Mouse (Mus musculus) layer of hippocampus, postnatal 14 days (tissue): ENCODE measurements around the gene Rsph3b. TPM values are rescaled to one million over a fixed set of nuclear protein-coding genes. Genes with fewer than 3 reads are reported as not detected.
A peak's percentile ranks its signal among the peaks of the same experiment; 100 is the strongest.

Experiments used
- DNase-seq, 2 experiments: peaks; one replicate each; pipeline ENCODE4 v3.0.0; 2021 to 2022; ENCODE audit warnings: low spot score in 2 of 2, mixed read lengths in 1 of 2
- microRNA-seq, 2 experiments: library from miRNA; unstranded; fragments of <30 nt; microRNA quantifications; one replicate each; pipeline ENCODE4 v1.2.0; 2021
- total RNA-seq, 2 experiments: library from RNA; stranded (reverse); gene quantifications; 2 replicates each; pipeline ENCODE4 v1.2.3; 2021

The Rsph3b gene
- total RNA-seq, 2 experiments from 2014 or later: 32.8 to 35.7 TPM

DNA sequence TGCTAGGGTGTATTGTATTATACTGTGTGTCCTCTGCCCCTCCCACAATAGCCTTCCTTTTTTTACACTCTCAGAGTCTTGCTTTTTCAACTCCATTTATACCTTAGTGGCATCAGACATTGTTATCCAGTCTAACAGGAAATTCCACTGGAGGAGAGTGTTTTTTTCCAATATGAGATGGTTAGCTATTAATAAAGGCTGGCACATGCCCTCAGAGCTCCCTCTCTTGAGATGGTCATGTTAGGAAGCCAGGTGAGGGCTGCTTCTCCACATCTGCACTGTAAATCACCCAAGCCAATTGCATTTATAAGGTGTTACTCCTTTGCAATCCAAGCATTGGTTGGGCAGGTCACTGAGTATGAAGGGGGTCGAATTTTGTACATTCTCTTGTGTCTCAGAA is 81.9 kb downstream of the Rsph3b start:
- DNase-seq: no peak

DNA sequence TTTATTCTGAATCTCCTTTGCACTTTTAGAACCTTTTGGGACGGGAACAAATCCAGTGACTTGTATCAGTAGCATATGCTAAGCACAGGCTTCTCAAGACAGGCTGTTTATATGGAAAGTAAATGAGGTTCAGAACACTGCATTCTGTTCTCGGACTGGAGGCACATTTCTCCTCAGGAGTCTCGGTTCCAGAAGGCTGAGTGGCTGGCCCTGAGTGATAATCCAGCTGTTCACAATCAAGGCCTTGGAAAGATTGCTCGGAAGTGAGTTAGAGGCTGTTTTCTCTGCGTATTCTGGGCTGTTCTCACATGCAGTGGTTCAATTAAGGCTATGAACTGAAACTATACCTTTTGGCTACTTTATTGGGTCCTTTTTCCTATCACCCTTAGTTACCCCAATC is 82.9 kb downstream of the Rsph3b start:
- no peak for DNase-seq

DNA sequence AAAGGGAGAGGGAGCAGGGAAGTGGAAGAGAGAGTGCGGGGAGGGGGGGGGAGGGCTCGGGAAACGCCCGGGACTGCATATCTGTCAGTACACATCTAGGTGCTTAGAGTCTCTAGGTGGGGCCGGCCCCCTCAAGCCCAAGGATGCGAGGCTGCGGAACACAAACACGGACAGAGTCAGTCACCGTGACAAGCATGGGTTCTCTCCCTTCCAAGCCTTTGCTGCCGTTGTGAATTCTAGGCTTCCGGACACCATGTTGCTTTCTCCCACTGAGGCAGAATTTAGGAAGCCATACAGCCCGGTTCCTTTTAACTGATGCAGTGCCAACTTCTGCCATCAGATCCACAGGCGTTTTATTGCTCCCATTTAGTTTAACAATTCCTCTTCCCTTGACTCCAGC is 83.6 kb downstream of the Rsph3b start:
- no peak for DNase-seq

DNA sequence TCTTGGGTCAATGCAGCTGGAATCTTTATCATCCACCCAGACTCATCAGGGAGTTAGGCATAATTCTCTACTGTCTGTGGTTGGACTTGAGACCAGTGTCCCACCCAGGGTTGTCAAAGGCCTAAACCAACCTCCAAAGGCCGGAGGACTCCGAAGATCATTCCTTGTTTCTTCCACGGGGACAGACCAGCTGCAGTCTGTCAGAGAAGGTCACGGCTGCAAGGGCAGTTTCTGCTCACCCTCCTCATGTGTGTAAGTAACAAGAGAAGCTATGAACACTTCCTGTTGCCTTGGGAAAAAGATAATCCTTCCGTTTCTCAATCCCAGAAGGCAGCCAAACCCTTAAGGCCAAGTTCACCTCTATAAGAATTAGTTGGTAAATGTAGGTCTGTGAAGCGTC is 85.0 kb downstream of the Rsph3b start:
- DNase-seq: no peak

DNA sequence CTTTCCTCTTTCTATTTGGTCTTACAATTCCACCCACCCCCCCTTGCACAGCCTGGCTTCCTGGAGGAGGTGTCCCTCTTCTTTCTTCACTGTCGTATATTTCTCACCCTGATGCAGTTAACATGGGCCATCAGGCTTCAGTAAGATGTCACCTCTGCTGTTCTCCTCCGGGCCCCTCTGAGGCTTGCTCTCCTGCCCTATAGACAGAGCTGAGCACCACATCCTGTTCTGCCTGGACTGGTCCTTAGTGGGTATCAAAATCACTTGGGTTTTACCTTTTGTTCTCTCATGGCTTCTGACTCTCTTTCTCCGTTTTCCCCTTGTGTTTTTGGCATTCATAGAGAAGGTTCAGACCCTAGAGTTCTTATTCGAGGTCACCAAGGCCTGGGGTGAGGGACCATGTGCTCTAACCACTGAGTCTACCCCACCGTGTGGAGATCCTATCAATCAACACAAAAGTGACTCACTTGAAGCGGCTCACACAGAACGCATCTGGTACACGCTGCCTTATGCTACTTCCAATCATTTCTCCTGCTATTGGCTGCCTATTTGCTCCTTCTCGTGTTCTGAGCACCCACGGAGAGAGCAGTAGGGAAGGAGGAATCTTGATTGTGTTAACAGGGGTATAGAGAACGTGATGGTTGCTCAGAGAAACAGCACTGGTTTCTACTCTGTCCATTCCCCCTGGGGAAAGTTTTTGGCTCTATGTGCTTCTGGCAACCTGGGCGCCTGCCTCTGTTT is 86.3 kb downstream of the Rsph3b start:
- DNase-seq: peak in 1 of 2 experiments; percentile 30

DNA sequence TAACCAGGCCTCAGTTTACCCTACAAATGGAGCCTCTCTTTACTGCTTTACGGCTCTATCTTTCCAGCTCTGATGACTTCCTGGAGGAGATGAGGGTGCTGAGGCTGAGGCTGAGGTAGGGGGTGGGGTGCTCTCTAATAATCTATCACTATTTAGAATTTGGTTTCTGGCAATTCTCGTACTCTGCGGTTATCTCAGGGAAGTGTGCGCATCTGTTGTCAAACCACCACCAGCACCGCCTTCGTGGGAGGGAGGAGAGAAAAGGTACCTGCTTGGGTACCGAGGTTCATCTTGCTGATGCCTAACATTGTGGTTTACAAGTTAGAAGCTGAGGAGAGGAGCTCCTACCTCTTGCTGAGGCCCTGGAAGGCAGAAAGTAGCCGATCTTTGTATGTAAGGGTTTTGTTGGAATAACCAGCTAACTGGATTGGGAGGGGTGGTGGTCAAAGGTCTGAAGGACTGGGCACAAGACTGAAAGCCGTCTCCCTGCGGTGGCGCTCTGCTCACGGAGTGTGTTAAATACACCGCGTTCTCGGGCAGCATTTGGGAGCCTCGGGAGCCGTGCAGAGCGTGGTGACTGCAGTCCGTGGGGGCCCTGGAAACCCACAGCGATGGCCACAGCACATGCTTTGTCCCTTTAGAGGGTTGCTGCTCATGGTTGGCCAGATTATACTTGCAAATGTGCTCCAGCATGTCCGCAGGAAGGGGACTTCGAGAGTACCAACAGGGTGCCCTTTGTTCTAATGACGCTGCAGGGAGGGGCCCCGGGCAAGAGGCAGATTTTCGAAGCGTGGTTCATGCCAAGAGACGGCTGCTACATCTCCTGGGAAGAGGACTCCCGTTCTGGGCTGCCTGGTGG is 87.1 kb downstream of the Rsph3b start:
- peak; percentile 69 to 85 for DNase-seq

DNA sequence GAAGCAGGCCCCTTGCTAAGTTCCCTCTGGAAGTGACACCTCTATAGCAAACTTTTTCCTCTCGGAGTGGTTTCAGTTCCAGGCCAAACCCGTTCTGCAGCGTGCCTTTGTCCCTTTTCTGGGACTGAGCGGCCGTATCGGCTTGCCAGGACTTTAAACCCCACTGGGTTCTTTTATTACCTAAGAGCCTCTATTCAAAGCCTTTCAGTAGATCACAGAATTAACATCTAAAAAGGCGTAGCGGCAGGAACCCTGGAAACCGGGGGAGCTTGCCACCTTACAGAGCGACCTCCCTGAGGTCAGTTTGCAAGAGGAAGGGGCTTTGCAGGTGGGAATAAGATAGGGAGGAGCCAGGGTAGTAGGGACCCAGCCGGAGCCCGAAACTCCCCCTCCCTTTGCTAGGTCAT is 88.0 kb downstream of the Rsph3b start:
- DNase-seq: peak in 1 of 2 experiments; percentile 43

DNA sequence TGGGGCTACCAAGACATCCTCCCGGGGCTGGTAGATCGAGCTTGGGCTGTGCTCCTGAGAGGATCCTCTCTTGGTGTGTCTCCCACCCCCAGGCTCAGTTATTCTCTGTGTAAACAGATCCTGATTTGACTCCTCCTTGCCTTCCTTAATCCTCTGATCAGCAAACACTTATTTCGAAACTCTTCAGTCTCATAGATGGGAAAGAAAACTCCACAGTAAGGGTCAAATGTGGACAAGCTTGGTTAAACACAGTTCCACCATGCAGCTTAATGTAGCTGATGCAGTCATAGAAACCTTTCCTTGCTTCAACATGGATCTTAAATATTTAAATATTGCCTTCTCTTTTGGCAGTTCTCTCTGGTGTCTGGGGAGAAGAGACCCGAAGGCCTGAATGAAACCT is 88.4 kb downstream of the Rsph3b start:
- DNase-seq: no peak

Small RNA genes within 50 kb of the gene (microRNA-seq; reads per million reads assigned to microRNA genes)
- 0 reads per million in 2 experiments for gene Mir692-1

Other genes starting within 250 kb of the Rsph3b start
- 10 to 100 TPM; 63.0 to 68.2 TPM for gene Ezr, start 165.9 kb downstream of the Rsph3b start, total RNA-seq
- 10 to 100 TPM; 22.1 to 23.6 TPM for gene Tagap1, start 12.5 kb upstream of the Rsph3b start, total RNA-seq
- 10 to 100 TPM; 44.1 to 62.0 TPM for gene Rnaset2b, start 22.0 kb upstream of the Rsph3b start, total RNA-seq
- gene Gm49721, start 30.2 kb upstream of the Rsph3b start, total RNA-seq: under 1 TPM; 0.19 to 0.25 TPM
- gene Gm1604a, start 76.9 kb upstream of the Rsph3b start, total RNA-seq: under 1 TPM; 0.48 to 0.55 TPM
- gene Rps6ka2, start 221.4 kb upstream of the Rsph3b start, total RNA-seq: 10 to 100 TPM; 29.2 to 30.0 TPM